Mouse (Mus musculus): ENCODE measurements around the gene Ksr1.

GRCm38 (mm10) chr11:79137245-79137644 is 9.0 kb downstream of the Ksr1 start:
- TF ChIP-seq POLR2A (IDR thresholded peaks at IDR 0.05; ENCODE audit: low read depth, low read length) = no peak
- TF ChIP-seq CTCF (IDR thresholded peaks at IDR 0.05; ENCODE audit: extremely low read depth, insufficient read length, insufficient replicate concordance, low read depth, low read length) = no peak
